Mouse (Mus musculus): ENCODE data around the gene Smad6. TPM values are rescaled to one million over a fixed set of nuclear protein-coding genes. Genes with fewer than 3 reads are reported as not detected.
A peak's percentile ranks its signal among the peaks of the same experiment; 100 is the strongest.

The Smad6 gene
- total RNA-seq, 1 experiment, result 8.7 TPM

GRCm38 (mm10) chr9:64017861-64018793 lies 3.7 kb downstream of the Smad6 start:
- in situ Hi-C loops (cut with MboI; ENCODE audit: low sequenced_read_pairs in 2 of 2, unreplicated experiment in 2 of 2), result no loop called here
- peaks cover 5 to 17% of the 10 kb centered on the region in 2 experiments; a peak in 3 of 4 replicates for H3K4me1 ChIP-seq (ENCODE audit: control insufficient read depth in 2 of 2, insufficient read depth in 2 of 2, low read length in 2 of 2, poor library complexity in 1 of 2)
- peak; percentile 77 for DNase-seq (ENCODE audit: low read depth, low spot score)

GRCm38 (mm10) chr9:64016648-64017400 lies 5.0 kb downstream of the Smad6 start:
- no peaks in the 10 kb centered on the region for H3K9me3 ChIP-seq (ENCODE audit: control insufficient read depth, insufficient read depth, low read depth, low read length)
- no peak for TF ChIP-seq CHD2 (IDR thresholded peaks at IDR 0.05; ENCODE audit: low read depth, low read length)
- no peak for TF ChIP-seq ZNF384 (IDR thresholded peaks at IDR 0.05; ENCODE audit: low read depth, low read length)
- no peak overlapping the region for H3K27ac ChIP-seq (ENCODE audit: insufficient read depth, low read depth, low read length, poor library complexity, severe bottlenecking)
- in situ Hi-C loops (cut with MboI; ENCODE audit: low sequenced_read_pairs in 2 of 2, unreplicated experiment in 2 of 2), result no loop called here
- no peak for DNase-seq (ENCODE audit: low read depth, low spot score)
- H3K4me1 ChIP-seq (ENCODE audit: control insufficient read depth in 2 of 2, insufficient read depth in 2 of 2, low read length in 2 of 2, poor library complexity in 1 of 2), result peaks cover 5 to 17% of the 10 kb centered on the region in 2 experiments; a peak in 3 of 4 replicates
- peak overlapping the region; percentile 55 to 61; a peak in 3 of 4 replicates for H3K4me3 ChIP-seq (ENCODE audit: insufficient read depth in 1 of 2, low read depth in 1 of 2, low read length in 2 of 2, poor library complexity in 1 of 2, severe bottlenecking in 1 of 2)
- no peak overlapping the region; the same call in 1 of the 2 replicates for H3K9ac ChIP-seq (ENCODE audit: insufficient read depth, low read depth, low read length, poor library complexity, severe bottlenecking)
- no peaks in the 10 kb centered on the region for H3K36me3 ChIP-seq (ENCODE audit: control insufficient read depth, insufficient read depth, low read length, poor library complexity, severe bottlenecking)

More at GRCm38 (mm10) chr9:64017861-64018793, 3.7 kb downstream of the Smad6 start:
- Histone ChIP-seq H3K9me3 (ENCODE audit: control insufficient read depth, insufficient read depth, low read depth, low read length) (no peaks in the 10 kb centered on the region), H3K36me3 (ENCODE audit: control insufficient read depth, insufficient read depth, low read length, poor library complexity, severe bottlenecking) (no peaks in the 10 kb centered on the region), H3K27ac (ENCODE audit: insufficient read depth, low read depth, low read length, poor library complexity, severe bottlenecking) (peak overlapping the region; percentile 16; the same call in 1 of the 2 replicates), H3K4me3 (ENCODE audit: insufficient read depth in 1 of 2, low read depth in 1 of 2, low read length in 2 of 2, poor library complexity in 1 of 2, severe bottlenecking in 1 of 2) (peak overlapping the region; percentile 55 to 61), H3K9ac (ENCODE audit: insufficient read depth, low read depth, low read length, poor library complexity, severe bottlenecking) (peak overlapping the region; percentile 49)
- TF ChIP-seq ZNF384 (IDR thresholded peaks at IDR 0.05; ENCODE audit: low read depth, low read length) (no peak), ZC3H11A (IDR thresholded peaks at IDR 0.05; ENCODE audit: borderline replicate concordance, low read depth, low read length) (no peak), HCFC1 (IDR thresholded peaks at IDR 0.05; ENCODE audit: borderline replicate concordance, insufficient read depth, low read length) (no peak), CHD2 (IDR thresholded peaks at IDR 0.05; ENCODE audit: low read depth, low read length) (no peak), MAFK (IDR thresholded peaks at IDR 0.05; ENCODE audit: insufficient read depth, low read depth, low read length) (no peak)

- Histone ChIP-seq H3K27ac (ENCODE audit: insufficient read depth, low read depth, low read length, poor library complexity, severe bottlenecking) (no peak overlapping the region), H3K4me1 (ENCODE audit: control insufficient read depth in 2 of 2, insufficient read depth in 2 of 2, low read length in 2 of 2, poor library complexity in 1 of 2) (peaks cover 5 to 17% of the 10 kb centered on the region in 2 experiments; a peak in 3 of 4 replicates), H3K9ac (ENCODE audit: insufficient read depth, low read depth, low read length, poor library complexity, severe bottlenecking) (no peak overlapping the region), H3K4me3 (ENCODE audit: insufficient read depth in 1 of 2, low read depth in 1 of 2, low read length in 2 of 2, poor library complexity in 1 of 2, severe bottlenecking in 1 of 2) (no peak overlapping the region), H3K36me3 (ENCODE audit: control insufficient read depth, insufficient read depth, low read length, poor library complexity, severe bottlenecking) (no peaks in the 10 kb centered on the region), H3K9me3 (ENCODE audit: control insufficient read depth, insufficient read depth, low read depth, low read length) (no peaks in the 10 kb centered on the region)
- in situ Hi-C loops (cut with MboI; ENCODE audit: low sequenced_read_pairs in 2 of 2, unreplicated experiment in 2 of 2), result no loop called here
- no peak for DNase-seq (ENCODE audit: low read depth, low spot score)
- TF ChIP-seq ZC3H11A (IDR thresholded peaks at IDR 0.05; ENCODE audit: borderline replicate concordance, low read depth, low read length), result no peak
- TF ChIP-seq ZNF384 (IDR thresholded peaks at IDR 0.05; ENCODE audit: low read depth, low read length), result no peak
- no peak for TF ChIP-seq MAFK (IDR thresholded peaks at IDR 0.05; ENCODE audit: insufficient read depth, low read depth, low read length)
- no peak for TF ChIP-seq HCFC1 (IDR thresholded peaks at IDR 0.05; ENCODE audit: borderline replicate concordance, insufficient read depth, low read length)
- no peak for TF ChIP-seq CHD2 (IDR thresholded peaks at IDR 0.05; ENCODE audit: low read depth, low read length)
Observed at GRCm38 (mm10) chr9:64016092-64016491, 5.8 kb downstream of the Smad6 start.

GRCm38 (mm10) chr9:64014801-64015200 lies 7.1 kb downstream of the Smad6 start:
- peaks cover 5 to 17% of the 10 kb centered on the region in 2 experiments; a peak in 3 of 4 replicates for H3K4me1 ChIP-seq (ENCODE audit: control insufficient read depth in 2 of 2, insufficient read depth in 2 of 2, low read length in 2 of 2, poor library complexity in 1 of 2)
- H3K9me3 ChIP-seq (ENCODE audit: control insufficient read depth, insufficient read depth, low read depth, low read length), result no peaks in the 10 kb centered on the region
- DNase-seq (ENCODE audit: low read depth, low spot score), result no peak
- no peak overlapping the region for H3K4me3 ChIP-seq (ENCODE audit: insufficient read depth in 1 of 2, low read depth in 1 of 2, low read length in 2 of 2, poor library complexity in 1 of 2, severe bottlenecking in 1 of 2)
- H3K9ac ChIP-seq (ENCODE audit: insufficient read depth, low read depth, low read length, poor library complexity, severe bottlenecking), result no peak overlapping the region
- no peak overlapping the region for H3K27ac ChIP-seq (ENCODE audit: insufficient read depth, low read depth, low read length, poor library complexity, severe bottlenecking)
- in situ Hi-C loops (cut with MboI; ENCODE audit: low sequenced_read_pairs in 2 of 2, unreplicated experiment in 2 of 2), result no loop called here
- no peaks in the 10 kb centered on the region for H3K36me3 ChIP-seq (ENCODE audit: control insufficient read depth, insufficient read depth, low read length, poor library complexity, severe bottlenecking)
- no peak for TF ChIP-seq CHD2 (IDR thresholded peaks at IDR 0.05; ENCODE audit: low read depth, low read length)
- TF ChIP-seq ZNF384 (IDR thresholded peaks at IDR 0.05; ENCODE audit: low read depth, low read length), result peak; percentile 51; the same call in 1 of the 2 replicates

Data from ES-E14 (cell line).